Mouse (Mus musculus) embryonic fibroblast, embryonic 13.5 days (primary cell): ENCODE data around the gene Pkp3.

Experiments
- CTCF ChIP-seq: IDR thresholded peaks from 2 replicates; pipeline ENCODE4 v1.5.1; 2011; ENCODE audit warnings: mild to moderate bottlenecking, control low read depth, low read length, moderate library complexity, borderline replicate concordance; ENCODE audit not compliant: insufficient read depth
- POLR2A ChIP-seq: IDR thresholded peaks from 2 replicates; pipeline ENCODE4 v1.6.1; 2011; ENCODE audit warnings: low read depth, mild to moderate bottlenecking, control low read depth, low read length, moderate library complexity

DNA sequence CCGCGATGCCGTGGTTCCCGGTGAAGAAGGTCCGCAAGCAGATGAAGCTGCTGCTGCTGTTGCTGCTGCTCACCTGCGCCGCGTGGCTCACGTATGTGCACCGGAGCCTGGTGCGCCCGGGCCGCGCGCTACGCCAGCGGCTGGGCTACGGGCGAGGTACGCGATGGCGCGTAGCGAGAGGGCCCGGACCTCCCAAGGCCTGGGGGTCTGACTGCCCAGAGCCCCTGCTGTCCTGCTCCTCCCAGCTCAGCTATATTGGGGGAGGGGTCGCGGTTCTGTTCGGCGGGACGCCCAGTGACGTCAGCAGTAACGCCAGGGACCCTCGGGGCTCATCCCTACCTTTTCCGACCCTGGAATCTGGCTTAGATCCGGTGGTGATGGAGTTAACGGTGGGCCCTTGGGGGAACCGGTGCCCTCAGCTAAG is 16.7 kb upstream of the Pkp3 start:
- TF ChIP-seq POLR2A (no peak), CTCF (no peak)
